Mouse (Mus musculus): Measurements from ENCODE around the gene Sct.

DNA sequence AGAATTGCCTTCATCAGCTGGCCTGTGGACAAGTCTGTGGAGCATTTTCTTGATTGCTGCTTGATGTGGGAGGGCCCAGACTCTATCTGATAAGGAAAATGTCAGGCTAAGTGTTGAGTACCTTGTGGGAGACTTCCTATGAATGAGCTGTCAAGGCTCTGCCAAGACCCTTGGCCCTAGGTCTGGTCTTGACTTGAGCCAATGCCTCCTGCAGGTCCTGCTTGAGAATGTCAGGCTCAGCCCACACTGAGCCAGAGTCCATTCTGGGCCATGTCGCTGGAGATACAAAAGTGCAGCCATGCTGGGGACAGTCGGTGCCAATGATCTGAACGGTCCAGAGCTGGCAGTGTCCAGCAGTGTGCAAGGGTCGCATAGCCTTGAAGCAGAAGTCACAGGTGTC, 3.8 kb upstream of the Sct start:
- TF ChIP-seq CTCF (IDR thresholded peaks at IDR 0.05; ENCODE audit: low read depth) = no peak
- no peak for TF ChIP-seq EP300 (IDR thresholded peaks at IDR 0.05; ENCODE audit: low read depth)
